Mouse (Mus musculus) urinary bladder, postnatal 36 days (tissue): ENCODE results near the gene Lce1b.

Source experiments
- DNase-seq, 2 experiments: peaks; one replicate each; pipeline ENCODE4 v3.0.0; 2022; ENCODE audit warnings: low spot score in 2 of 2, mixed read lengths in 1 of 2

Lce1b gene

GRCm38 (mm10) chr3:92656826-92657225 lies at the start of gene Lce1b:
Lce1b (minus strand) TSS chr3:92656926.
- DNase-seq, result no peak

GRCm38 (mm10) chr3:92694613-92695012 lies 37.9 kb upstream of the Lce1b start:
- DNase-seq, result no peak

GRCm38 (mm10) chr3:92691688-92692087 lies 35.0 kb upstream of the Lce1b start:
- no peak for DNase-seq

GRCm38 (mm10) chr3:92689154-92689553 lies 32.4 kb upstream of the Lce1b start:
- peak in 1 of 2 experiments; percentile 16 for DNase-seq

- DNase-seq, result no peak
Observed at GRCm38 (mm10) chr3:92687110-92687509, 30.4 kb upstream of the Lce1b start, which contains the start of gene Lce1d. Lce1d (minus strand) TSS chr3:92687210.

- no peak for DNase-seq
Observed at GRCm38 (mm10) chr3:92678947-92679346, 22.2 kb upstream of the Lce1b start, which contains the start of gene Lce1c. Lce1c (plus strand) TSS chr3:92679247.

GRCm38 (mm10) chr3:92670215-92670614 lies 13.5 kb upstream of the Lce1b start, which contains the start of gene Lce1a2:
Lce1a2 (minus strand) TSS chr3:92670315.
- no peak for DNase-seq

GRCm38 (mm10) chr3:92648207-92648606 lies 8.5 kb downstream of the Lce1b start, which contains the start of gene Lce1a1:
Lce1a1 (minus strand) TSS chr3:92648307.
- no peak for DNase-seq

- DNase-seq, result no peak
Observed at GRCm38 (mm10) chr3:92639854-92640253, 16.9 kb downstream of the Lce1b start.

GRCm38 (mm10) chr3:92638653-92638991 lies 18.1 kb downstream of the Lce1b start:
- no peak for DNase-seq

GRCm38 (mm10) chr3:92637745-92638652 lies 18.7 kb downstream of the Lce1b start:
- no peak for DNase-seq

GRCm38 (mm10) chr3:92621560-92621959 lies 35.2 kb downstream of the Lce1b start, which contains the start of gene Lce6a:
Lce6a (minus strand) TSS chr3:92621660.
- no peak for DNase-seq

- DNase-seq, result no peak
Observed at GRCm38 (mm10) chr3:92609804-92610203, 46.9 kb downstream of the Lce1b start.

- DNase-seq, result no peak
Observed at GRCm38 (mm10) chr3:92607392-92607791, 49.3 kb downstream of the Lce1b start, which contains the start of gene 2210017I01Rik. 2210017I01Rik (minus strand) TSS chr3:92607492.
